8 mouse cellular contexts compared by ENCODE assay signal in genomic region chr11:108343789-108344462, GRCm38 (mm10). TPM values are rescaled to one million over a fixed set of nuclear protein-coding genes. Genes with fewer than 3 reads are reported as not detected.
DNase-seq lines count a peak whose midpoint lies in the region; ATAC-seq and TF ChIP-seq lines count a peak whose summit lies in the region.

TSS of gene Prkca (minus strand) at chr11:108343928.

- no peak for TF ChIP-seq EP300 in heart, adult 2 months (IDR thresholded peaks at IDR 0.05; ENCODE audit: insufficient read depth, low read depth, low read length)

- TF ChIP-seq CTCF in heart, adult 2 months (IDR thresholded peaks at IDR 0.05), result no peak
- TF ChIP-seq CTCF in kidney, adult 2 months (conservative IDR thresholded peaks at IDR 0.05; ENCODE audit: insufficient read depth, insufficient read length, low read depth, low read length), result no peak
- no peak for TF ChIP-seq CTCF in small intestine, adult 2 months (IDR thresholded peaks at IDR 0.05; ENCODE audit: extremely low read depth, insufficient read length, insufficient replicate concordance, low read depth, low read length)

- no peaks in the 10 kb centered on the region for H3K9me3 ChIP-seq in erythroblast, embryonic 14.5 days (ENCODE audit: control insufficient read depth, low read length)
- H3K9me3 ChIP-seq in embryonic facial prominence, embryonic 10.5 days, result no peaks in the 10 kb centered on the region
- no peaks in the 10 kb centered on the region for H3K9me3 ChIP-seq in limb, embryonic 11.5 days (ENCODE audit: control insufficient read depth, low read length)
- H3K9me3 ChIP-seq in midbrain, embryonic 13.5 days, result no peaks in the 10 kb centered on the region

- H3K79me2 ChIP-seq in heart, adult 2 months (replicated peaks; ENCODE audit: control insufficient read depth, insufficient read depth, low read length), result no peaks in the 10 kb centered on the region

- H3K27ac ChIP-seq in embryonic facial prominence, embryonic 10.5 days (replicated peaks), result peak within 1 kb of the TSS; percentile 90
- H3K27ac ChIP-seq in heart, adult 2 months, result peak within 1 kb of the TSS; percentile 91
- H3K27ac ChIP-seq in kidney, adult 2 months (ENCODE audit: insufficient read depth, low read depth, low read length), result no peak within 1 kb of the TSS
- no peak within 1 kb of the TSS; the same call in 1 of the 2 replicates for H3K27ac ChIP-seq in limb, embryonic 11.5 days (replicated peaks; ENCODE audit: low read depth, low read length)
- peak within 1 kb of the TSS; percentile 89 for H3K27ac ChIP-seq in midbrain, embryonic 13.5 days
- peak within 1 kb of the TSS; percentile 88 for H3K27ac ChIP-seq in small intestine, adult 2 months (ENCODE audit: insufficient read depth, low read depth, low read length)

- peaks cover 45% of the 10 kb centered on the region for H3K27me3 ChIP-seq in erythroblast, embryonic 14.5 days (ENCODE audit: control insufficient read depth)
- peaks cover 47% of the 10 kb centered on the region for H3K27me3 ChIP-seq in embryonic facial prominence, embryonic 10.5 days (replicated peaks; ENCODE audit: low read depth, poor library complexity, severe bottlenecking)
- H3K27me3 ChIP-seq in heart, adult 2 months (ENCODE audit: control insufficient read depth, insufficient read depth, low read length), result no peaks in the 10 kb centered on the region
- H3K27me3 ChIP-seq in kidney, adult 2 months (replicated peaks; ENCODE audit: control insufficient read depth, insufficient read depth, low read length), result no peaks in the 10 kb centered on the region
- no peaks in the 10 kb centered on the region for H3K27me3 ChIP-seq in limb, embryonic 11.5 days (ENCODE audit: control insufficient read depth, insufficient read depth, low read length)
- H3K27me3 ChIP-seq in midbrain, embryonic 13.5 days, result peaks cover 18% of the 10 kb centered on the region
- H3K27me3 ChIP-seq in small intestine, adult 2 months (ENCODE audit: control insufficient read depth, insufficient read depth, low read length), result no peaks in the 10 kb centered on the region

- peak within 1 kb of the TSS; percentile 65 for H3K4me3 ChIP-seq in erythroblast, embryonic 14.5 days (replicated peaks)
- peak within 1 kb of the TSS; percentile 91 for H3K4me3 ChIP-seq in embryonic facial prominence, embryonic 10.5 days
- H3K4me3 ChIP-seq in heart, adult 2 months, result peak within 1 kb of the TSS; percentile 77
- H3K4me3 ChIP-seq in kidney, adult 2 months (ENCODE audit: insufficient read depth, low read depth, low read length), result peak within 1 kb of the TSS; percentile 64
- H3K4me3 ChIP-seq in limb, embryonic 11.5 days (ENCODE audit: low read depth, low read length), result peak within 1 kb of the TSS; percentile 57
- peak within 1 kb of the TSS; percentile 76 for H3K4me3 ChIP-seq in midbrain, embryonic 13.5 days (replicated peaks)
- peak within 1 kb of the TSS; percentile 94 for H3K4me3 ChIP-seq in small intestine, adult 2 months (ENCODE audit: low read depth, low read length)

- peak within 1 kb of the TSS; percentile 89 for H3K4me2 ChIP-seq in limb, embryonic 11.5 days (ENCODE audit: low read depth, severe bottlenecking)
- peak within 1 kb of the TSS; percentile 96 for H3K4me2 ChIP-seq in midbrain, embryonic 13.5 days (replicated peaks)

- ATAC-seq in erythroblast, adult 5-6 weeks (replicated peaks; ENCODE audit: low FRiP score, poor library complexity, severe bottlenecking), result no peak
- ATAC-seq in limb, embryonic 11.5 days (ENCODE audit: insufficient number of reproducible peaks, low FRiP score, low TSS enrichment, low read depth), result peak; percentile 91
- peak; percentile 98 for ATAC-seq in midbrain, embryonic 13.5 days

- peak within 1 kb of the TSS; percentile 83 for H3K9ac ChIP-seq in heart, adult 2 months (ENCODE audit: low read depth, low read length)
- peak within 1 kb of the TSS; percentile 78 for H3K9ac ChIP-seq in limb, embryonic 11.5 days (ENCODE audit: low read length)
- H3K9ac ChIP-seq in midbrain, embryonic 13.5 days (replicated peaks), result peak within 1 kb of the TSS; percentile 86

- H3K4me1 ChIP-seq in erythroblast, embryonic 14.5 days (ENCODE audit: control insufficient read depth), result peaks cover 21% of the 10 kb centered on the region
- peaks cover 26% of the 10 kb centered on the region for H3K4me1 ChIP-seq in embryonic facial prominence, embryonic 10.5 days
- peaks cover 2% of the 10 kb centered on the region for H3K4me1 ChIP-seq in heart, adult 2 months (ENCODE audit: control insufficient read depth, insufficient read depth, low read length)
- no peaks in the 10 kb centered on the region; the same call in 1 of the 2 replicates for H3K4me1 ChIP-seq in kidney, adult 2 months (ENCODE audit: control insufficient read depth, insufficient read depth, low read length)
- no peaks in the 10 kb centered on the region; the same call in 1 of the 2 replicates for H3K4me1 ChIP-seq in limb, embryonic 11.5 days (ENCODE audit: control insufficient read depth, insufficient read depth, low read length)
- peaks cover 28% of the 10 kb centered on the region for H3K4me1 ChIP-seq in midbrain, embryonic 13.5 days (replicated peaks)
- peaks cover 5% of the 10 kb centered on the region; the same call in 1 of the 2 replicates for H3K4me1 ChIP-seq in small intestine, adult 2 months (ENCODE audit: control insufficient read depth, insufficient read depth, insufficient read length, low read length)

- DNase-seq in embryonic facial prominence, embryonic 10.5 days (ENCODE audit: low spot score), result peak; percentile 95
- peak; percentile 94 to 96 for DNase-seq in heart, adult 2 months
- DNase-seq in kidney, adult 2 months, result peak; percentile 96
- peak; percentile 96 for DNase-seq in limb, embryonic 11.5 days (ENCODE audit: low spot score)

- peak; percentile 52; the same call in 1 of the 2 replicates for TF ChIP-seq POLR2A in heart, adult 2 months (IDR thresholded peaks at IDR 0.05; ENCODE audit: insufficient read depth, low read depth, low read length)
- TF ChIP-seq POLR2A in kidney, adult 2 months (IDR thresholded peaks at IDR 0.05; ENCODE audit: low read depth, low read length), result peak; percentile 21
- TF ChIP-seq POLR2A in small intestine, adult 2 months (IDR thresholded peaks at IDR 0.05; ENCODE audit: low read depth, low read length), result peak; percentile 96

- under 1% methylated on average over 63 of the region's 63 CpGs for WGBS in embryonic facial prominence, embryonic 10.5 days
- WGBS in heart, adult 2 months, result under 1% methylated on average over 61 of the region's 63 CpGs
- under 1% methylated on average over 61 of the region's 63 CpGs for WGBS in kidney, adult 2 months
- under 1% methylated on average over 60 of the region's 63 CpGs for WGBS in limb, embryonic 11.5 days
- WGBS in midbrain, embryonic 13.5 days, result 1% methylated on average over 56 of the region's 63 CpGs
- WGBS in small intestine, adult 2 months, result under 1% methylated on average over 60 of the region's 63 CpGs

- no peaks in the 10 kb centered on the region for H3K36me3 ChIP-seq in erythroblast, embryonic 14.5 days (ENCODE audit: control insufficient read depth)
- H3K36me3 ChIP-seq in embryonic facial prominence, embryonic 10.5 days (replicated peaks), result no peaks in the 10 kb centered on the region
- no peaks in the 10 kb centered on the region for H3K36me3 ChIP-seq in heart, adult 2 months (ENCODE audit: control insufficient read depth, insufficient read depth, low read length)
- no peaks in the 10 kb centered on the region for H3K36me3 ChIP-seq in kidney, adult 2 months (ENCODE audit: control insufficient read depth, insufficient read depth, low read length)
- H3K36me3 ChIP-seq in limb, embryonic 11.5 days (ENCODE audit: control insufficient read depth, insufficient read depth, low read length), result no peaks in the 10 kb centered on the region
- H3K36me3 ChIP-seq in midbrain, embryonic 13.5 days, result no peaks in the 10 kb centered on the region
- H3K36me3 ChIP-seq in small intestine, adult 2 months (ENCODE audit: control insufficient read depth, insufficient read depth, low read length), result 0 out of 2 replicates have a peak, but pooled peaks cover 2% of the 10 kb centered on the region

- intact Hi-C loops in heart, adult 2 months (cut with DNase I), result loop anchor here (5.0 to 10.0 kb wide), 2 partner anchors 87 to 219 kb away; no protein-coding TSS in a partner anchor

RNA-seq across cellular contexts. Expression of gene Prkca, which starts in this region (rescaled TPM):
- 0.01 and 0.07 TPM in 2 replicates for polyA plus RNA-seq in erythroblast, embryonic 14.5 days (2012)
- 1.7 and 6.7 TPM in 2 replicates for total RNA-seq in erythroblast, adult 5-6 weeks (2015; ENCODE audit: low replicate concordance)
- total RNA-seq in erythroblast, adult 5-6 weeks (2017; ENCODE audit: low replicate concordance), result 0.42 and 3.2 TPM in 2 replicates
- polyA plus RNA-seq in embryonic facial prominence, embryonic 10.5 days (2016; fragmentation: Nextera tagmentation; extraction: Ambion mirVana), result 3.4 TPM in 2 replicates
- total RNA-seq in heart, adult 2 months (2021), result 10 to 100 TPM; 32.2 to 33.4 TPM
- polyA plus RNA-seq in heart, adult 2 months (2012; rRNA removed), result 11.6 and 14.3 TPM in 2 replicates
- polyA plus RNA-seq in kidney, adult 2 months (2012; rRNA removed), result 3.5 and 5.4 TPM in 2 replicates
- polyA plus RNA-seq in limb, embryonic 11.5 days (2014; fragmentation: Nextera tagmentation; extraction: Ambion mirVana), result 6.3 and 8.0 TPM in 2 replicates
- 3.3 and 4.6 TPM in 2 replicates for polyA plus RNA-seq in midbrain, embryonic 13.5 days (2015; fragmentation: Nextera tagmentation; extraction: Ambion mirVana)
- polyA plus RNA-seq in small intestine, adult 2 months (2012; rRNA removed), result 4.7 and 13.9 TPM in 2 replicates

Comparison
In these comparisons a context has a peak if more than half of its experiments do, and no peak if none do; other contexts are left out.
1. RNA of gene Prkca (total RNA-seq): 32.2 to 33.4 TPM in heart, adult 2 months; 0.42 to 6.7 TPM in erythroblast, adult 5-6 weeks; every median in the first group is over 4 times any median in the second.
2. H3K27ac ChIP-seq: peak in embryonic facial prominence, embryonic 10.5 days (single experiment), heart, adult 2 months (single experiment), midbrain, embryonic 13.5 days (single experiment) and small intestine, adult 2 months (single experiment); none in kidney, adult 2 months (single experiment) and limb, embryonic 11.5 days (single experiment).
3. POLR2A ChIP-seq: peak in every context shown above with its lines; median percentile 96 in small intestine, adult 2 months; 52 in heart, adult 2 months; 21 in kidney, adult 2 months.
4. Peak in every context shown above with its lines, with median percentiles within 50 percentile points of each other: H3K4me3 ChIP-seq, DNase-seq and H3K9ac ChIP-seq.